Mouse (Mus musculus): Measurements from ENCODE around the gene Garnl3. TPM values are rescaled to one million over a fixed set of nuclear protein-coding genes. Genes with fewer than 3 reads are reported as not detected.
A peak's percentile ranks its signal among the peaks of the same experiment; 100 is the strongest.
"Not testable (repeated sequence)": the region's sequence is repeated elsewhere in the genome, so short reads cannot be mapped to it uniquely, and the experiment has no call there.

Garnl3 gene
- total and polyA plus RNA-seq, 2 experiments from 2014 or later, result 49.8 to 114 TPM

GRCm38 (mm10) chr2:33127271-33127670, 4.2 kb downstream of the Garnl3 start:
- 66% methylated on average over 2 of the region's 2 CpGs for WGBS
- Histone ChIP-seq H3K4me3 (ENCODE audit: low read depth, low read length) (no peak overlapping the region), H3K4me2 (ENCODE audit: low read depth) (no peak overlapping the region), H3K4me1 (ENCODE audit: insufficient read depth) (peaks cover 11% of the 10 kb centered on the region; the same call in 1 of the 2 replicates), H3K36me3 (ENCODE audit: insufficient read depth) (no peaks in the 10 kb centered on the region), H3K9me3 (ENCODE audit: low read length) (no peaks in the 10 kb centered on the region), H3K27ac (ENCODE audit: low read depth, low read length) (no peak overlapping the region), H3K27me3 (ENCODE audit: insufficient read depth, low read length) (no peaks in the 10 kb centered on the region), H3K9ac (no peak overlapping the region)
- DNase-seq (no peak), ATAC-seq (no peak)
- no peak for TF ChIP-seq CTCF (IDR thresholded peaks at IDR 0.05; ENCODE audit: low read depth)

GRCm38 (mm10) chr2:33122856-33123255, 8.6 kb downstream of the Garnl3 start:
- no peaks in the 10 kb centered on the region for H3K4me1 ChIP-seq (ENCODE audit: insufficient read depth)
- no peaks in the 10 kb centered on the region for H3K36me3 ChIP-seq (ENCODE audit: insufficient read depth)
- no peak overlapping the region for H3K4me2 ChIP-seq (ENCODE audit: low read depth)
- TF ChIP-seq CTCF (IDR thresholded peaks at IDR 0.05; ENCODE audit: low read depth), result no peak
- H3K27ac ChIP-seq (ENCODE audit: low read depth, low read length), result no peak overlapping the region
- H3K27me3 ChIP-seq (ENCODE audit: insufficient read depth, low read length), result no peaks in the 10 kb centered on the region
- H3K9me3 ChIP-seq (ENCODE audit: low read length), result no peaks in the 10 kb centered on the region
- no peak overlapping the region for H3K9ac ChIP-seq
- WGBS, result 69% methylated on average over 6 of the region's 6 CpGs
- DNase-seq (no peak), ATAC-seq (no peak)
- no peak overlapping the region for H3K4me3 ChIP-seq (ENCODE audit: low read depth, low read length)

- TF ChIP-seq CTCF (IDR thresholded peaks at IDR 0.05; ENCODE audit: low read depth), result no peak
Measured at GRCm38 (mm10) chr2:33100536-33100935, 30.9 kb downstream of the Garnl3 start.

GRCm38 (mm10) chr2:33097326-33097725, 34.1 kb downstream of the Garnl3 start:
- not testable (repeated sequence) for H3K27ac ChIP-seq (ENCODE audit: low read depth, low read length); H3K9ac ChIP-seq; H3K27me3 ChIP-seq (ENCODE audit: insufficient read depth, low read length); H3K4me1 ChIP-seq (ENCODE audit: insufficient read depth); H3K9me3 ChIP-seq (ENCODE audit: low read length); DNase-seq; H3K4me3 ChIP-seq (ENCODE audit: low read depth, low read length); H3K36me3 ChIP-seq (ENCODE audit: insufficient read depth); ATAC-seq; H3K4me2 ChIP-seq (ENCODE audit: low read depth)
- WGBS, result 91% methylated on average over 12 of the region's 12 CpGs

More at GRCm38 (mm10) chr2:33100536-33100935, 30.9 kb downstream of the Garnl3 start:
- no peaks in the 10 kb centered on the region for H3K4me1 ChIP-seq (ENCODE audit: insufficient read depth)
- WGBS, result 84% methylated on average over 8 of the region's 8 CpGs
- DNase-seq (no peak), ATAC-seq (no peak)
- H3K9ac ChIP-seq, result no peak overlapping the region
- no peak overlapping the region for H3K4me2 ChIP-seq (ENCODE audit: low read depth)
- H3K4me3 ChIP-seq (ENCODE audit: low read depth, low read length), result no peak overlapping the region
- H3K36me3 ChIP-seq (ENCODE audit: insufficient read depth), result no peaks in the 10 kb centered on the region
- no peaks in the 10 kb centered on the region for H3K9me3 ChIP-seq (ENCODE audit: low read length)
- H3K27me3 ChIP-seq (ENCODE audit: insufficient read depth, low read length), result no peaks in the 10 kb centered on the region
- H3K27ac ChIP-seq (ENCODE audit: low read depth, low read length), result no peak overlapping the region

- Histone ChIP-seq H3K36me3 (ENCODE audit: insufficient read depth) (no peaks in the 10 kb centered on the region), H3K4me1 (ENCODE audit: insufficient read depth) (no peaks in the 10 kb centered on the region), H3K9ac (no peak overlapping the region), H3K27me3 (ENCODE audit: insufficient read depth, low read length) (no peaks in the 10 kb centered on the region), H3K4me3 (ENCODE audit: low read depth, low read length) (no peak overlapping the region), H3K27ac (ENCODE audit: low read depth, low read length) (no peak overlapping the region), H3K9me3 (ENCODE audit: low read length) (no peaks in the 10 kb centered on the region), H3K4me2 (ENCODE audit: low read depth) (no peak overlapping the region)
- TF ChIP-seq CTCF (IDR thresholded peaks at IDR 0.05; ENCODE audit: low read depth), result no peak
- ATAC-seq, result peak; percentile 32; the same call in 1 of the 2 replicates
- WGBS, result 50% methylated on average over 10 of the region's 10 CpGs
- DNase-seq, result peak; percentile 9
Measured at GRCm38 (mm10) chr2:33095221-33095671, 36.2 kb downstream of the Garnl3 start.

GRCm38 (mm10) chr2:33090620-33091520, 40.6 kb downstream of the Garnl3 start:
- ATAC-seq (peak; percentile 50), DNase-seq (peak; percentile 11)
- Histone ChIP-seq H3K4me1 (ENCODE audit: insufficient read depth) (peaks cover 6% of the 10 kb centered on the region), H3K4me2 (ENCODE audit: low read depth) (no peak overlapping the region), H3K9me3 (ENCODE audit: low read length) (no peaks in the 10 kb centered on the region), H3K27me3 (ENCODE audit: insufficient read depth, low read length) (no peaks in the 10 kb centered on the region), H3K4me3 (ENCODE audit: low read depth, low read length) (no peak overlapping the region), H3K27ac (ENCODE audit: low read depth, low read length) (no peak overlapping the region), H3K9ac (no peak overlapping the region), H3K36me3 (ENCODE audit: insufficient read depth) (no peaks in the 10 kb centered on the region)
- TF ChIP-seq CTCF (IDR thresholded peaks at IDR 0.05; ENCODE audit: low read depth), result no peak
- 81% methylated on average over 8 of the region's 8 CpGs for WGBS

- H3K9me3 ChIP-seq (ENCODE audit: low read length); H3K9ac ChIP-seq; H3K4me2 ChIP-seq (ENCODE audit: low read depth); H3K36me3 ChIP-seq (ENCODE audit: insufficient read depth); H3K4me3 ChIP-seq (ENCODE audit: low read depth, low read length); H3K4me1 ChIP-seq (ENCODE audit: insufficient read depth); H3K27ac ChIP-seq (ENCODE audit: low read depth, low read length); DNase-seq; ATAC-seq; H3K27me3 ChIP-seq (ENCODE audit: insufficient read depth, low read length): not testable (repeated sequence)
- WGBS, result 87% methylated on average over 1 of the region's 1 CpGs
Measured at GRCm38 (mm10) chr2:33090033-33090400, 41.4 kb downstream of the Garnl3 start.
